Mouse (Mus musculus): ENCODE data around the gene Scube2. TPM values are rescaled to one million over a fixed set of nuclear protein-coding genes. Genes with fewer than 3 reads are reported as not detected.

The Scube2 gene
- polyA plus RNA-seq, 1 experiment from 2014 or later: 1.8 TPM

GRCm38 (mm10) chr7:109841031-109841430, 24.4 kb downstream of the Scube2 start:
- no peaks in the 10 kb centered on the region for H3K36me3 ChIP-seq (ENCODE audit: insufficient read depth, low read length)
- no peak overlapping the region for H3K27ac ChIP-seq (ENCODE audit: low read length)
- no peak overlapping the region for H3K4me3 ChIP-seq (ENCODE audit: low read length)
- 70% methylated on average over 6 of the region's 6 CpGs for WGBS
- H3K4me1 ChIP-seq (ENCODE audit: insufficient read depth, low read length): no peaks in the 10 kb centered on the region
- H3K4me2 ChIP-seq (replicated peaks; ENCODE audit: low read depth, low read length): no peak overlapping the region
- ATAC-seq (ENCODE audit: low FRiP score, low TSS enrichment): no peak
- no peak overlapping the region for H3K9ac ChIP-seq (replicated peaks; ENCODE audit: low read length)
- no peaks in the 10 kb centered on the region for H3K9me3 ChIP-seq (ENCODE audit: low read length)
- no peaks in the 10 kb centered on the region for H3K27me3 ChIP-seq (ENCODE audit: insufficient read depth, low read length)

GRCm38 (mm10) chr7:109838613-109839012, 26.9 kb downstream of the Scube2 start:
- H3K36me3 ChIP-seq (ENCODE audit: insufficient read depth, low read length): no peaks in the 10 kb centered on the region
- H3K27me3 ChIP-seq (ENCODE audit: insufficient read depth, low read length): no peaks in the 10 kb centered on the region
- H3K27ac ChIP-seq (ENCODE audit: low read length): no peak overlapping the region
- ATAC-seq (ENCODE audit: low FRiP score, low TSS enrichment): no peak
- no peaks in the 10 kb centered on the region for H3K9me3 ChIP-seq (ENCODE audit: low read length)
- no peak overlapping the region for H3K4me3 ChIP-seq (ENCODE audit: low read length)
- no peak overlapping the region for H3K4me2 ChIP-seq (replicated peaks; ENCODE audit: low read depth, low read length)
- H3K4me1 ChIP-seq (ENCODE audit: insufficient read depth, low read length): no peaks in the 10 kb centered on the region
- 80% methylated on average over 3 of the region's 3 CpGs for WGBS
- H3K9ac ChIP-seq (replicated peaks; ENCODE audit: low read length): no peak overlapping the region

- whole genome bisulfite sequencing: 68% methylated on average over 6 of the region's 6 CpGs
- Histone ChIP-seq H3K4me3 (ENCODE audit: low read length) (no peak overlapping the region), H3K4me2 (replicated peaks; ENCODE audit: low read depth, low read length) (no peak overlapping the region), H3K4me1 (ENCODE audit: insufficient read depth, low read length) (no peaks in the 10 kb centered on the region), H3K9ac (replicated peaks; ENCODE audit: low read length) (no peak overlapping the region), H3K36me3 (ENCODE audit: insufficient read depth, low read length) (no peaks in the 10 kb centered on the region), H3K9me3 (ENCODE audit: low read length) (no peaks in the 10 kb centered on the region), H3K27me3 (ENCODE audit: insufficient read depth, low read length) (no peaks in the 10 kb centered on the region), H3K27ac (ENCODE audit: low read length) (no peak overlapping the region)
- ATAC-seq (ENCODE audit: low FRiP score, low TSS enrichment): no peak
Observed at GRCm38 (mm10) chr7:109837651-109838050, 27.8 kb downstream of the Scube2 start.

GRCm38 (mm10) chr7:109834894-109835293, 30.6 kb downstream of the Scube2 start:
- H3K36me3 ChIP-seq (ENCODE audit: insufficient read depth, low read length): no peaks in the 10 kb centered on the region
- H3K4me3 ChIP-seq (ENCODE audit: low read length): no peak overlapping the region
- no peaks in the 10 kb centered on the region for H3K4me1 ChIP-seq (ENCODE audit: insufficient read depth, low read length)
- H3K4me2 ChIP-seq (replicated peaks; ENCODE audit: low read depth, low read length): no peak overlapping the region
- no peak overlapping the region for H3K9ac ChIP-seq (replicated peaks; ENCODE audit: low read length)
- H3K9me3 ChIP-seq (ENCODE audit: low read length): no peaks in the 10 kb centered on the region
- H3K27ac ChIP-seq (ENCODE audit: low read length): no peak overlapping the region
- no peak for ATAC-seq (ENCODE audit: low FRiP score, low TSS enrichment)
- WGBS: 67% methylated on average over 6 of the region's 6 CpGs
- no peaks in the 10 kb centered on the region for H3K27me3 ChIP-seq (ENCODE audit: insufficient read depth, low read length)

- no peaks in the 10 kb centered on the region for H3K4me1 ChIP-seq (ENCODE audit: insufficient read depth, low read length)
- H3K36me3 ChIP-seq (ENCODE audit: insufficient read depth, low read length): no peaks in the 10 kb centered on the region
- H3K4me3 ChIP-seq (ENCODE audit: low read length): no peak overlapping the region
- WGBS: 47% methylated on average over 2 of the region's 2 CpGs
- H3K27ac ChIP-seq (ENCODE audit: low read length): no peak overlapping the region
- no peaks in the 10 kb centered on the region for H3K27me3 ChIP-seq (ENCODE audit: insufficient read depth, low read length)
- no peak overlapping the region for H3K9ac ChIP-seq (replicated peaks; ENCODE audit: low read length)
- H3K9me3 ChIP-seq (ENCODE audit: low read length): no peaks in the 10 kb centered on the region
- ATAC-seq (ENCODE audit: low FRiP score, low TSS enrichment): no peak
- H3K4me2 ChIP-seq (replicated peaks; ENCODE audit: low read depth, low read length): no peak overlapping the region
Observed at GRCm38 (mm10) chr7:109831376-109831775, 34.1 kb downstream of the Scube2 start.

GRCm38 (mm10) chr7:109826911-109827310, 38.6 kb downstream of the Scube2 start:
- Histone ChIP-seq H3K4me1 (ENCODE audit: insufficient read depth, low read length) (no peaks in the 10 kb centered on the region), H3K4me2 (replicated peaks; ENCODE audit: low read depth, low read length) (no peak overlapping the region), H3K36me3 (ENCODE audit: insufficient read depth, low read length) (no peaks in the 10 kb centered on the region), H3K9ac (replicated peaks; ENCODE audit: low read length) (no peak overlapping the region), H3K27me3 (ENCODE audit: insufficient read depth, low read length) (no peaks in the 10 kb centered on the region), H3K4me3 (ENCODE audit: low read length) (no peak overlapping the region), H3K27ac (ENCODE audit: low read length) (no peak overlapping the region), H3K9me3 (ENCODE audit: low read length) (no peaks in the 10 kb centered on the region)
- 71% methylated on average over 8 of the region's 8 CpGs for WGBS
- no peak for ATAC-seq (ENCODE audit: low FRiP score, low TSS enrichment)

GRCm38 (mm10) chr7:109825293-109825692, 40.2 kb downstream of the Scube2 start:
- WGBS: 60% methylated on average over 14 of the region's 14 CpGs
- Histone ChIP-seq H3K4me1 (ENCODE audit: insufficient read depth, low read length) (no peaks in the 10 kb centered on the region), H3K27ac (ENCODE audit: low read length) (no peak overlapping the region), H3K4me3 (ENCODE audit: low read length) (no peak overlapping the region), H3K9ac (replicated peaks; ENCODE audit: low read length) (no peak overlapping the region), H3K4me2 (replicated peaks; ENCODE audit: low read depth, low read length) (no peak overlapping the region), H3K27me3 (ENCODE audit: insufficient read depth, low read length) (no peaks in the 10 kb centered on the region), H3K9me3 (ENCODE audit: low read length) (no peaks in the 10 kb centered on the region), H3K36me3 (ENCODE audit: insufficient read depth, low read length) (no peaks in the 10 kb centered on the region)
- ATAC-seq (ENCODE audit: low FRiP score, low TSS enrichment): 0 out of 2 replicates have a peak, but pooled peaks have one; percentile 15

GRCm38 (mm10) chr7:109818600-109818999, 46.9 kb downstream of the Scube2 start:
- no peak for ATAC-seq (ENCODE audit: low FRiP score, low TSS enrichment)
- Histone ChIP-seq H3K4me2 (replicated peaks; ENCODE audit: low read depth, low read length) (no peak overlapping the region), H3K9me3 (ENCODE audit: low read length) (no peaks in the 10 kb centered on the region), H3K36me3 (ENCODE audit: insufficient read depth, low read length) (no peaks in the 10 kb centered on the region), H3K9ac (replicated peaks; ENCODE audit: low read length) (no peak overlapping the region), H3K4me1 (ENCODE audit: insufficient read depth, low read length) (no peaks in the 10 kb centered on the region), H3K27me3 (ENCODE audit: insufficient read depth, low read length) (no peaks in the 10 kb centered on the region), H3K27ac (ENCODE audit: low read length) (no peak overlapping the region), H3K4me3 (ENCODE audit: low read length) (no peak overlapping the region)
- 86% methylated on average over 4 of the region's 4 CpGs for WGBS

GRCm38 (mm10) chr7:109817954-109818353, 47.5 kb downstream of the Scube2 start:
- no peaks in the 10 kb centered on the region for H3K9me3 ChIP-seq (ENCODE audit: low read length)
- H3K9ac ChIP-seq (replicated peaks; ENCODE audit: low read length): no peak overlapping the region
- H3K27ac ChIP-seq (ENCODE audit: low read length): no peak overlapping the region
- H3K36me3 ChIP-seq (ENCODE audit: insufficient read depth, low read length): no peaks in the 10 kb centered on the region
- H3K4me1 ChIP-seq (ENCODE audit: insufficient read depth, low read length): no peaks in the 10 kb centered on the region
- H3K27me3 ChIP-seq (ENCODE audit: insufficient read depth, low read length): no peaks in the 10 kb centered on the region
- no peak for ATAC-seq (ENCODE audit: low FRiP score, low TSS enrichment)
- H3K4me3 ChIP-seq (ENCODE audit: low read length): no peak overlapping the region
- H3K4me2 ChIP-seq (replicated peaks; ENCODE audit: low read depth, low read length): no peak overlapping the region

GRCm38 (mm10) chr7:109813330-109814140, 51.9 kb downstream of the Scube2 start:
- 73% methylated on average over 4 of the region's 4 CpGs for WGBS
- H3K4me2 ChIP-seq (replicated peaks; ENCODE audit: low read depth, low read length): no peak overlapping the region
- no peak overlapping the region for H3K9ac ChIP-seq (replicated peaks; ENCODE audit: low read length)
- H3K4me3 ChIP-seq (ENCODE audit: low read length): no peak overlapping the region
- H3K36me3 ChIP-seq (ENCODE audit: insufficient read depth, low read length): no peaks in the 10 kb centered on the region
- H3K27ac ChIP-seq (ENCODE audit: low read length): no peak overlapping the region
- no peaks in the 10 kb centered on the region for H3K9me3 ChIP-seq (ENCODE audit: low read length)
- H3K27me3 ChIP-seq (ENCODE audit: insufficient read depth, low read length): no peaks in the 10 kb centered on the region
- H3K4me1 ChIP-seq (ENCODE audit: insufficient read depth, low read length): no peaks in the 10 kb centered on the region
- ATAC-seq (ENCODE audit: low FRiP score, low TSS enrichment): no peak
